Mouse (Mus musculus) monocyte, adult 2 months (primary cell): ENCODE measurements at regions not wholly inside any gene's neighbourhood (a gene's known extent, or its start where the extent isn't known, plus 50 kb on each side); places are given as distances from the start of the nearest gene placed in this dataset.

ENCODE experiments used
- DNase-seq, 2 experiments: peaks; one replicate each; pipeline ENCODE4 v3.0.0; 2022; ENCODE audit warnings: low spot score in 2 of 2, low read depth in 1 of 2

- DNase-seq, result no peak
Observed at GRCm38 (mm10) chr6:91617685-91618084, 66.2 kb upstream of the Slc6a6 start.

- DNase-seq, result no peak
Observed at GRCm38 (mm10) chr6:91619009-91619408, 64.8 kb upstream of the Slc6a6 start.

- no peak for DNase-seq
Observed at GRCm38 (mm10) chr6:91619735-91620732, 63.8 kb upstream of the Slc6a6 start.

- no peak for DNase-seq
Observed at GRCm38 (mm10) chr6:91621437-91621836, 62.4 kb upstream of the Slc6a6 start.

- no peak for DNase-seq
Observed at GRCm38 (mm10) chr6:91622425-91622824, 61.4 kb upstream of the Slc6a6 start.

- DNase-seq, result no peak
Observed at GRCm38 (mm10) chr6:91623646-91624045, 60.2 kb upstream of the Slc6a6 start.

GRCm38 (mm10) chr6:91629230-91629629 is 54.6 kb upstream of the Slc6a6 start:
- DNase-seq, result no peak

- no peak for DNase-seq
Observed at GRCm38 (mm10) chr6:91631261-91631660, 52.6 kb upstream of the Slc6a6 start.
